Mouse (Mus musculus) forebrain, embryonic 14.5 days (tissue): ENCODE measurements at regions not wholly inside any gene's neighbourhood (a gene's known extent, or its start where the extent isn't known, plus 50 kb on each side); places are given as distances from the start of the nearest gene placed in this dataset.
A peak's percentile ranks its signal among the peaks of the same experiment; 100 is the strongest.

Source experiments
- ATAC-seq: fragments of 200-750 bp; cut with Nextera tagmentation; 2 replicates; pipeline ENCODE4 v1.8.0; 2017; ENCODE audit warnings: mild to moderate bottlenecking, moderate library complexity
- DNase-seq: peaks from one replicate; pipeline ENCODE4 v3.0.0-alpha.2; 2015; ENCODE audit warnings: low spot score
- H3K27ac ChIP-seq: fragments of 300-500 bp; sonication (generic); 2 replicates; pipeline ENCODE4 v1.5.1; 2014; ENCODE audit warnings: low read depth, mild to moderate bottlenecking, control low read depth, low read length, moderate library complexity
- H3K27me3 ChIP-seq: fragments of 300-500 bp; sonication (generic); replicated peaks from 2 replicates; pipeline ENCODE4 v1.6.1; 2014; ENCODE audit warnings: low read length, control low read depth, mixed read lengths; ENCODE audit not compliant: control insufficient read depth, insufficient read depth
- H3K36me3 ChIP-seq: fragments of 300-500 bp; sonication (generic); 2 replicates; pipeline ENCODE4 v1.6.1; 2014; ENCODE audit warnings: low read length, control low read depth; ENCODE audit not compliant: control insufficient read depth, insufficient read depth
- H3K4me1 ChIP-seq: fragments of 300-500 bp; sonication (generic); 2 replicates; pipeline ENCODE4 v1.6.1; 2014; ENCODE audit warnings: antibody characterized with exemption, low read length, control low read depth; ENCODE audit not compliant: control insufficient read depth, insufficient read depth
- H3K4me2 ChIP-seq: fragments of 300-500 bp; sonication (generic); 2 replicates; pipeline ENCODE4 v1.6.1; 2014; ENCODE audit warnings: mild to moderate bottlenecking, control low read depth, low read length
- H3K4me3 ChIP-seq: fragments of 300-500 bp; sonication (generic); 2 replicates; pipeline ENCODE4 v1.5.1; 2014; ENCODE audit warnings: low read depth, low read length, control low read depth
- H3K9ac ChIP-seq: fragments of 300-500 bp; sonication (generic); 2 replicates; pipeline ENCODE4 v1.6.1; 2014; ENCODE audit warnings: mild to moderate bottlenecking, low read length, control low read depth, moderate library complexity
- H3K9me3 ChIP-seq: fragments of 300-500 bp; sonication (generic); replicated peaks from 2 replicates; pipeline ENCODE4 v1.6.1; 2016; ENCODE audit warnings: low read length, control low read depth, mixed read lengths; ENCODE audit not compliant: control insufficient read depth
- WGBS: fragments of 180-500 bp; shearing (Covaris S2); extraction: QIAGEN DNeasy Blood & Tissue Kit; methylation state at CpG from one replicate; pipeline ENCODE4 v1.1.7; 2014; 5-methylcytosine and 5-hydroxymethylcytosine counted together

DNA sequence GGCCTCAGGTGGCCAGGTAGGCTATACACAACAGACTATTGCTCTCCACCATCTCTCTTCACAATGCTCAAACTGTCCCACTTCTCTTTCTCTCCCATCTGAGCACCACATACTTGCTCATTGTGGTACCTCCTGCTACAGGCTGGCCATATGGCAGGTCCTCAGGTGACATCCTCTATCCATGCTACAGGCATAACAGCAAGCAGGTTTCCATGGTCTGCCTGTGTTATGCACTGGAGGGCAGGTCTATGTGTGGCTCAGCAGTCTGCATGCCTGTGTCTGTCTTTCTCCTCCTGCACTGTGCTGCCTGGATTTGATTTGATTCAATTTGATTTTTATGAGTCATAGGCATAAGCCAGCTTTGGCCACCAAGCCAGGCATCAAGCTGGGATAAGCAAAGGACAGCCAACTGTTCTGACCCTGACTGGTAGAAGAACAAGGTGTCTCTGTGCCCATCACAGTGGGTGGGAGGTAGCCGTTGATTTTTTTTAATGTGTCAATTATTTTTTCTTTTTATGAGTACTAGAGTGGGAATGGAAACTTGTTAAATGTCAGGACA lies 118.8 kb upstream of the Syt1 start:
- H3K4me3 ChIP-seq = no peak overlapping the region
- no peaks in the 10 kb centered on the region for H3K27me3 ChIP-seq
- no peak overlapping the region for H3K27ac ChIP-seq
- DNase-seq (no peak), ATAC-seq (no peak)
- H3K4me2 ChIP-seq = no peak overlapping the region
- H3K36me3 ChIP-seq = no peaks in the 10 kb centered on the region
- no peak overlapping the region for H3K9ac ChIP-seq
- no peaks in the 10 kb centered on the region for H3K9me3 ChIP-seq
- H3K4me1 ChIP-seq = no peaks in the 10 kb centered on the region
- WGBS = 91% methylated on average over 1 of the region's 1 CpGs

DNA sequence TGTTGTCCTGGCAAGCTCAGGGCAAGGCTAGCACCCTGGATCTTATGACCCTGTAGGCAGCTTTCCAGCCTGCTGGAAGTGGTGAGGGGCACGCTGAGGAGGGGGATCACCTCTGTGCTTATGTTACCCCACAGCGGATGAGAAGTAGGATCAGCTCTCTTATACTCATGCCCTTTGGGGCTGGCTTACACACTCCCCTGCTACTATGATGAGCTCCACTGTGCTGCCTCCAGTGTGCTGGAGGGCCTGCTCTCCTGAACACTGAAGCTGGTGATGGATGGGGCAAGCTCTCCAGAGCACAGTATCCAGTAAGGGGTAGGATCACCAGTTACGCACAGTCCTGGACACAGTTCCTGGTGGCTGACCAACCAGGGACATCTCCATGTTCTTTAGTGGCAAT lies 118.3 kb upstream of the Syt1 start:
- no peaks in the 10 kb centered on the region for H3K4me1 ChIP-seq
- no peak overlapping the region for H3K27ac ChIP-seq
- no peak overlapping the region for H3K4me3 ChIP-seq
- H3K9ac ChIP-seq = no peak overlapping the region
- 96% methylated on average over 3 of the region's 3 CpGs for WGBS
- H3K36me3 ChIP-seq = no peaks in the 10 kb centered on the region
- no peak overlapping the region for H3K4me2 ChIP-seq
- DNase-seq (no peak), ATAC-seq (no peak)
- no peaks in the 10 kb centered on the region for H3K9me3 ChIP-seq
- no peaks in the 10 kb centered on the region for H3K27me3 ChIP-seq

DNA sequence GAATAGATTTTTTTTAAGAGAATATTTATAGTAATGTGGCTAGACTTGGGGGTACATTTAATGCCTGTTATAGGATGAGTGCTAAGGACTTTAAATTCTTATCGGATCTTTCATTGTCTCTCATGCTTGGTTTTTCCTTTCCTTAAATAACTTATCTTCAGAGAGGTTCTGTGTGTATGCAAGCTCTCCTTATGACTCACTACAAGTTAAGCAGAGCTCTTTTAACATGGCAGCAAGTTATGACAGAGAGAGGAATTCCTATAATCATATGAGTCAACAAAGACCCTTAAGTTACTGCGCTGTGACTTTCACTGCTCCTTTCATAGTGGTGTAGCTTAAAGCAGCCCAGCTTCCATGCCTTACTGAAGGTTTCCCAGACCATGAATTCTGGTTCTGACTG lies 115.9 kb upstream of the Syt1 start:
- DNase-seq = no peak
- Histone ChIP-seq H3K36me3 (no peaks in the 10 kb centered on the region), H3K27me3 (no peaks in the 10 kb centered on the region), H3K4me3 (no peak overlapping the region), H3K4me1 (no peaks in the 10 kb centered on the region), H3K27ac (no peak overlapping the region), H3K9me3 (no peaks in the 10 kb centered on the region), H3K9ac (no peak overlapping the region), H3K4me2 (no peak overlapping the region)
- 91% methylated on average over 2 of the region's 2 CpGs for WGBS
- no peak for ATAC-seq

DNA sequence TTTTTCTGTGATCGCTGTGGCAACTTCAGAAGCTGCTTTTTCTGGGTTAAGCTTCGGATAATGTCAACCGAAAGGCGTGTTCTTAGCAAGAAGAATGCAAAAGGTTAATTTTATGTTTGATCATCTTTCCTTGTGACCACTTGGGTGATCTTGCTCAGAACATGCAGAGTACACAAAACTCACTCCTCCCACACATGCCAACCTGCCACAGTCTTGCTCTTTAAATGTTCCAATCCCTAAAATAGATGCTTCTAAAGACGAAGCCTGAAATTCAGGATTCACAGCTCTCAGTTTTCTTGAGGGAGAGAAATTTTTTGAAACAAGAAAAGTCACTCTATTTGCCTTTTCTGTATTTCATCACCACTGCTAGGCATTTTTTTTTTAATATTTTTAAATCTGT lies 106.4 kb upstream of the Syt1 start:
- Histone ChIP-seq H3K9ac (no peak overlapping the region), H3K27me3 (no peaks in the 10 kb centered on the region), H3K4me2 (no peak overlapping the region), H3K36me3 (no peaks in the 10 kb centered on the region), H3K9me3 (no peaks in the 10 kb centered on the region), H3K27ac (no peak overlapping the region), H3K4me1 (no peaks in the 10 kb centered on the region), H3K4me3 (no peak overlapping the region)
- WGBS = 96% methylated on average over 5 of the region's 5 CpGs
- ATAC-seq (no peak), DNase-seq (no peak)

DNA sequence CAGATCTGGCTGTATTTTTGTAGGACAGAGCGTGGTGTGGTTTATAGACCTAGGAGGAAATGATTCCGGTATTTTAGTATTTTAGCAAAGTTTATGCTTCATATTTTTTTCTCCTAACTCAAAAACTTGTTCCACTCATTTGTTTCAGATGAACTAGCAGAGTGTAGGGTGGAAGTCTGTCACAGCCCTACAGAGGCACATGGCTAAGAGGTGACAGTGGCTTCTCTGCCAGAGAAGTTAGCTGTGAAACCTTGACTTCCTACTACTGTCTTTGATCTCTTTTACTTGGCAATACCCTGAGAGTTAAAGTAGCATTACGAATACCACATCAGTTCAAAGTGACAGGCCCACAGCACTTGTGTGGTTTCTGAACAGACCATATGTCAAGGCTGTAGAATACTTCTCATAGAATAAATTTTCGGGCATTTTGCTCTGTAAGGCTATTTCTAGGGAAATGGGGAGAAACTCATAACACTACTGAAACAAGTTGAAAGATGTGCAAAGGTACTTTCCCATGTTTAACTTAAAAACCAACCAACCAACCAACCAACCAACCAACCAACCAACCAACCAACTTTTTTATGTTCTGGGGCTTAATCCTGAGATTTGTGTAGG lies 104.3 kb upstream of the Syt1 start:
- Histone ChIP-seq H3K9me3 (no peaks in the 10 kb centered on the region), H3K27me3 (no peaks in the 10 kb centered on the region), H3K9ac (no peak overlapping the region), H3K4me1 (no peaks in the 10 kb centered on the region), H3K36me3 (no peaks in the 10 kb centered on the region), H3K4me2 (no peak overlapping the region), H3K27ac (no peak overlapping the region), H3K4me3 (no peak overlapping the region)
- DNase-seq (no peak), ATAC-seq (no peak)
- 86% methylated on average over 4 of the region's 4 CpGs for WGBS

DNA sequence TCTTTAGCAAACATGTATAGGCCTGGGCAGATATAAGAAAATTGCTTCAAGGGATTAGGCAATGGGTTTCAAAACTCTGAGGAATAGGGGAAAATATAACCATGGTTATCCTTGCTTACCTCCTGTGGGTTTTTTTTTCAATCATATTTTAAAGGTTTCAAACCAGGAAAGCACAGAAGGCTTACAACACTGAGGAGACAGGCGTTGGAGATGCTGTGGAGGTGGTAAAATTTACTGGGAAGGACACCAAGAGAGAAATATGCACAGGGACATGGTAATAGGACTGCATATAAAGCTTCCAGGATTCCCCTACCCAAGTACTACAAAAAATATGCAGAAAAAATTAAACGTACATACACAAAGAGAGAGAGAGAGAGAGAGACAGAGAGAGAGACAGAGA lies 95.0 kb upstream of the Syt1 start:
- no peaks in the 10 kb centered on the region for H3K27me3 ChIP-seq
- H3K4me1 ChIP-seq = no peaks in the 10 kb centered on the region
- no peak overlapping the region for H3K27ac ChIP-seq
- no peaks in the 10 kb centered on the region for H3K9me3 ChIP-seq
- DNase-seq (no peak), ATAC-seq (no peak)
- no peak overlapping the region for H3K4me2 ChIP-seq
- 77% methylated on average over 2 of the region's 2 CpGs for WGBS
- H3K9ac ChIP-seq = no peak overlapping the region
- H3K4me3 ChIP-seq = no peak overlapping the region
- no peaks in the 10 kb centered on the region for H3K36me3 ChIP-seq

DNA sequence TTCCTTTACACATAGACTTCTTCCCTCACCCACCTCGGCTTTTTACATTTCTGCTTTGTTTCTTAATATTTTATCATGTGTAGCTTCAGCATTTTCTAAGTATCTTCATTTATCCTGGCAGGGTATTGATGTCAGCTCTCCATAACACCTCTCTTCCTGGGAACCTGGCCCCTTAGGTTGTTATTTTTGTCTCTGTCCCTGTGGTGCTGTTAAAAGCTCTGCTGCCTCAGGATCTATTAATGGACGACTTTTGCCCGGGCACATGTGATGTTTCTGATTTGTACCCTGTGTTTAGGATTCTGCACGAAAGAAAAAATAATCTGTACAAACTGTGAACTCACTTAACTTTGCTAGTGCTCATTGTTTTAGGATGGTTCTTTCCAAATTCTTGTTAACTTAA lies 81.4 kb upstream of the Syt1 start:
- no peak for ATAC-seq
- H3K4me2 ChIP-seq = no peak overlapping the region
- H3K4me1 ChIP-seq = no peaks in the 10 kb centered on the region
- H3K27ac ChIP-seq = no peak overlapping the region
- 85% methylated on average over 4 of the region's 4 CpGs for WGBS
- no peaks in the 10 kb centered on the region for H3K9me3 ChIP-seq
- no peaks in the 10 kb centered on the region for H3K27me3 ChIP-seq
- no peak overlapping the region for H3K4me3 ChIP-seq
- no peak overlapping the region for H3K9ac ChIP-seq
- DNase-seq = no peak
- H3K36me3 ChIP-seq = no peaks in the 10 kb centered on the region

DNA sequence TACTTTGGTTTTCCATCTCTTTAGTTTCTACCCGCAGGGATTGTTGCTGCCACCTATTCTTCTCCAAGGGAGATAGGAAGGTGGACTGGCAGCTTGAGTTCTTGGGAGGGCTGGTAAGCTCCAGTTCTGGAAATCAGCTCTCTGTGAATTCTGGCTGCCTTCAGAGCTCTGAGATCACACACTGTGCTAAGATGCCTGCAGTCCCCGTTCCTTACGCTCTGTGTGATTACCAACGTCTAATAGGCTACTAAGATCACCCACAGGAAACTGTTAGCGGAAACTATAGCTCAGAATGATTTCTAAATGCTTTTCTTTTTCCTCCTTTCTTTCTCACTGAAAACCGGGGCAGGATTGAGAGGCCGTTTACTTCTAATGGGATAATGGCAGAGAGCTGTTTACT lies 69.0 kb upstream of the Syt1 start:
- Histone ChIP-seq H3K9ac (no peak overlapping the region; the same call in 1 of the 2 replicates), H3K36me3 (no peaks in the 10 kb centered on the region), H3K27ac (no peak overlapping the region), H3K4me3 (no peak overlapping the region), H3K27me3 (no peaks in the 10 kb centered on the region), H3K9me3 (no peaks in the 10 kb centered on the region), H3K4me2 (peak overlapping the region; percentile 32), H3K4me1 (peaks cover 4% of the 10 kb centered on the region; the same call in 1 of the 2 replicates)
- 5% methylated on average over 7 of the region's 7 CpGs for WGBS
- DNase-seq (peak; percentile 58), ATAC-seq (peak; percentile 68; the same call in 1 of the 2 replicates)

DNA sequence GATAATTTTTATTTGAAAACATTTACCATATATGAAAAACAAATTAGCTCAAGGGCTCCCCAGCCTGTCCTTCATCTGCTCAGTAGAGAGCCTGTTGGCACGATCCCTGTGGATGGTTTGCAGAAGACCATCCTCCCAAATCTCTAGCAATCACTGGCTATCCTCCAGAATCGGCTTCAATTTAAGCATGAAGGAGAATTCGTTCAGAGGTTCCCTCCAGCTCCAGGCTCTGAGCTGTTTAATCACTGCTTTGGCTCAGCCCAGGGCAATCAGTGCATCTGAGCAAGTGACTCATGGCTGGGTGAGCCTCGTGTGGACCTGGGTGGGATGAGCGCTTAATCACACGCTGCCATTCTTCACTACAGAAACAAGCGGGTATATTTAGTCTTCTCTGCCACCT lies 63.4 kb upstream of the Syt1 start:
- H3K4me3 ChIP-seq = no peak overlapping the region

More for the DNA sequence above, 63.4 kb upstream of the Syt1 start:
- Histone ChIP-seq H3K36me3 (no peaks in the 10 kb centered on the region), H3K9me3 (no peaks in the 10 kb centered on the region), H3K27me3 (no peaks in the 10 kb centered on the region), H3K27ac (no peak overlapping the region), H3K9ac (no peak overlapping the region), H3K4me2 (no peak overlapping the region), H3K4me1 (no peaks in the 10 kb centered on the region)
- WGBS = 83% methylated on average over 7 of the region's 7 CpGs
- DNase-seq (no peak), ATAC-seq (no peak)
